ENCODE assay signal across 8 mouse cellular contexts in the genomic region with DNA sequence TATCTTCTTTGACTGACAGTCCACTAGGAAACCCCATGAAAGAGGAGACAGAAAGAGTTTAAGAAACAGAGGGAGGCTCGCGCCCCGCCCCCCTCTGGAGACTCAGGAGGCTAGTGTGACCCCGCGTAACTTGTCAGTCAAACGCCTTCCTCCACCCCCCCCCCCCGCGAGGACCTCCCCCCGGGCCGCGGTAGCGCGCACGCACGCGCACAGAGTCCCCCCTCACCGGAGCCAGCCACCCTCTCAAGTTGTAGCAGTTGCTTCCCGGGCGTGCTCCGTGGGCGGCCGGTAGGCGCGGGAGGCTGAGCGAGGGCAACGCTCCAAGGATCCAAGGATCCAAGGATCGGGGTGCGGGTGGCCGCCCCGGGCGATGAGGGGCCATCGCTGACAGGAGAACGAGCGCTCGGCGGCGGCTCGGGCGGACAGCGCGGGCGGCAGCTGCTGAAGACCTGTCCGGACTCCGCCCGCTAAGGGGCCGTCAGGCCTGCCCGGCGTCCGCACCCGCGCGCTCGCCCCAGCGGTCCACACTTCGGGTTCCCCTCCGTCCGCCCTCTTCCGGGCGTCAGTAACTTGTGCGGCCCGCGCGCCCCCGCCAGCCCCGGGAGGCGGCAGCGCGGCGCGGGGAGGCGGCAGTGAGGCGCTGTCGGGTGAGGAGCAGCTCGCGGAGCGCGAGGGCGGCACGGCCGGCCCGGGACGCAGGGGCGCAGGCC.
DNase-seq lines count a peak whose midpoint lies in the region; ATAC-seq and TF ChIP-seq lines count a peak whose summit lies in the region.
"Not testable (repeated sequence)": the region's sequence is repeated elsewhere in the genome, so short reads cannot be mapped to it uniquely, and the experiment has no call there.

No protein-coding gene starts in this region.

- H3K27me3 ChIP-seq in E14TG2a.4 (ENCODE audit: insufficient read depth, low read length); hindbrain, embryonic 12.5 days; lung, embryonic 16.5 days (ENCODE audit: control insufficient read depth, insufficient read depth, low read depth, low read length); neural tube, embryonic 13.5 days: not testable (repeated sequence)

- DNase-seq in embryo, embryonic 10 days (ENCODE audit: low spot score), result peak; percentile 19
- DNase-seq in gastrocnemius, postnatal 10 days, result peak; percentile 4
- DNase-seq in kidney, postnatal 4 days, result peak; percentile 8 to 36
- DNase-seq in thymus, adult 18-20 months, result peak; percentile 1

- WGBS in hindbrain, embryonic 12.5 days, result 2% methylated on average over 52 of the region's 83 CpGs
- 1% methylated on average over 40 of the region's 83 CpGs for WGBS in lung, embryonic 16.5 days
- WGBS in neural tube, embryonic 13.5 days, result 1% methylated on average over 53 of the region's 83 CpGs

- H3K27ac ChIP-seq in hindbrain, embryonic 12.5 days; lung, embryonic 16.5 days (ENCODE audit: low read length); neural tube, embryonic 13.5 days (replicated peaks): not testable (repeated sequence)

- peak; percentile 93 for ATAC-seq in hindbrain, embryonic 12.5 days (ENCODE audit: low FRiP score)
- ATAC-seq in lung, embryonic 16.5 days (ENCODE audit: low read depth), result peak; percentile 65
- ATAC-seq in neural tube, embryonic 13.5 days (ENCODE audit: low read depth), result peak; percentile 85

- not testable (repeated sequence) for TF ChIP-seq CTCF in E14TG2a.4 (conservative IDR thresholded peaks at IDR 0.05; ENCODE audit: low read length)

- peak overlapping the region; percentile 72 for H3K4me3 ChIP-seq in E14TG2a.4 (replicated peaks; ENCODE audit: low read length)
- H3K4me3 ChIP-seq in hindbrain, embryonic 12.5 days, result peak overlapping the region; percentile 36
- H3K4me3 ChIP-seq in lung, embryonic 16.5 days (ENCODE audit: low read length), result peak overlapping the region; percentile 24
- peak overlapping the region; percentile 33 for H3K4me3 ChIP-seq in neural tube, embryonic 13.5 days

- H3K4me2 ChIP-seq in hindbrain, embryonic 12.5 days (replicated peaks), result peak overlapping the region; percentile 45
- peak overlapping the region; percentile 24; the same call in 1 of the 2 replicates for H3K4me2 ChIP-seq in lung, embryonic 16.5 days (ENCODE audit: low read depth, low read length)
- H3K4me2 ChIP-seq in neural tube, embryonic 13.5 days, result peak overlapping the region; percentile 48

- H3K36me3 ChIP-seq in E14TG2a.4 (ENCODE audit: insufficient read depth, low read length); hindbrain, embryonic 12.5 days; lung, embryonic 16.5 days (ENCODE audit: control insufficient read depth, insufficient read depth, low read length); neural tube, embryonic 13.5 days: not testable (repeated sequence)

- H3K9me3 ChIP-seq in E14TG2a.4 (ENCODE audit: low read length); hindbrain, embryonic 12.5 days (replicated peaks); lung, embryonic 16.5 days (ENCODE audit: control insufficient read depth, low read length); neural tube, embryonic 13.5 days: not testable (repeated sequence)

- H3K4me1 ChIP-seq in E14TG2a.4 (replicated peaks; ENCODE audit: low read depth, low read length); hindbrain, embryonic 12.5 days; lung, embryonic 16.5 days (replicated peaks; ENCODE audit: control insufficient read depth, insufficient read depth, low read length); neural tube, embryonic 13.5 days (replicated peaks): not testable (repeated sequence)

- H3K9ac ChIP-seq in hindbrain, embryonic 12.5 days; lung, embryonic 16.5 days (ENCODE audit: low read length); neural tube, embryonic 13.5 days: not testable (repeated sequence)
